Mouse (Mus musculus) embryonic facial prominence, embryonic 11.5 days (tissue): ENCODE results near the gene Gucy1a1. TPM values are rescaled to one million over a fixed set of nuclear protein-coding genes. Genes with fewer than 3 reads are reported as not detected.

Experiments used
- ATAC-seq: fragments of 200-750 bp; cut with Nextera tagmentation; replicated peaks from 2 replicates; pipeline ENCODE4 v1.8.0; 2017; ENCODE audit warnings: low read depth; ENCODE audit not compliant: insufficient number of reproducible peaks, low FRiP score, low TSS enrichment
- DNase-seq: peaks from one replicate; pipeline ENCODE4 v3.0.0-alpha.2; 2015; ENCODE audit warnings: low spot score
- H3K27ac ChIP-seq: fragments of 300-500 bp; sonication (generic); replicated peaks from 2 replicates; pipeline ENCODE4 v1.5.1; 2014; ENCODE audit warnings: mild to moderate bottlenecking, low read depth, low read length, control low read depth
- H3K27me3 ChIP-seq: fragments of 300-500 bp; sonication (generic); 2 replicates; pipeline ENCODE4 v1.6.1; 2014; ENCODE audit warnings: mild to moderate bottlenecking, low read length, moderate library complexity, mixed read lengths; ENCODE audit not compliant: control insufficient read depth, insufficient read depth
- H3K36me3 ChIP-seq: fragments of 300-500 bp; sonication (generic); replicated peaks from 2 replicates; pipeline ENCODE4 v1.6.1; 2014; ENCODE audit warnings: low read depth, mild to moderate bottlenecking, low read length, moderate library complexity, mixed read lengths; ENCODE audit not compliant: control insufficient read depth, insufficient read depth
- H3K4me1 ChIP-seq: fragments of 300-500 bp; sonication (generic); 2 replicates; pipeline ENCODE4 v1.6.1; 2014; ENCODE audit warnings: low read length, mixed read lengths; ENCODE audit not compliant: control insufficient read depth, insufficient read depth
- H3K4me2 ChIP-seq: fragments of 300-500 bp; sonication (generic); 2 replicates; pipeline ENCODE4 v1.6.1; 2014; ENCODE audit warnings: low read depth, mild to moderate bottlenecking, control low read depth, low read length, moderate library complexity
- H3K4me3 ChIP-seq: fragments of 300-500 bp; sonication (generic); 2 replicates; pipeline ENCODE4 v1.5.1; 2014; ENCODE audit warnings: low read depth, low read length, control low read depth
- H3K9ac ChIP-seq: fragments of 300-500 bp; sonication (generic); replicated peaks from 2 replicates; pipeline ENCODE4 v1.6.1; 2014; ENCODE audit warnings: mild to moderate bottlenecking, control low read depth, low read length
- H3K9me3 ChIP-seq: fragments of 300-500 bp; sonication (generic); replicated peaks from 2 replicates; pipeline ENCODE4 v1.6.1; 2016; ENCODE audit warnings: mild to moderate bottlenecking, low read length, inconsistent platforms, mixed read lengths; ENCODE audit not compliant: control insufficient read depth
- WGBS: fragments of 180-500 bp; shearing (Covaris S2); extraction: QIAGEN DNeasy Blood & Tissue Kit; methylation state at CpG from one replicate; pipeline ENCODE4 v1.1.7; 2014; 5-methylcytosine and 5-hydroxymethylcytosine counted together
- polyA plus RNA-seq: library from polyadenylated mRNA; unstranded; fragments of >200 nt; fragmentation: Nextera tagmentation; extraction: Ambion mirVana; gene quantifications from 2 replicates; pipeline ENCODE4 v1.2.1, GENCODE M21; 2014

Gene Gucy1a1
- polyA plus RNA-seq, 1 experiment from 2014 or later: 3.6 TPM

DNA sequence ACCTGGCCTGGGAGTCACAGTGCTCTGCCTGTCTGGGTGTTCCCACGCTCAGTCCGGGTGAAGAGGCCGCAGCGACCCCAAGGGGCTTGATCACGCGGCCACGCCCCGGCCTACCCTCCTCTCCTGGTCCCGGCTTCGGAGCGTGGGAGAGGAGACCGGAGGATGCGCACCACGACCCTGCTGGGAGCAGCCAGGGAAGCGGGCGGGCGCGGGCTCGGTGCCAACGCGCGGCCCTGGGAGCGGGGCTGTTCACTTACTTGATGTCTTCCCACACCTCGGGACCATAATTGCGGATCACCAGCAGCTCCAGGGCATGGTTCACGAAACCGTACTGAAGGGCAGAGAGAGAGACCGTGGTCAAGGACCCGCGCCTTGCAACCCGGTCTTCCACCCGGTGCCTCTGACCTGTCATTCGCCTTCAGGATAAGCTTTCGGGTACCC is 71.8 kb downstream of the Gucy1a1 start:
- Histone ChIP-seq H3K9ac (peak overlapping the region; percentile 22; the same call in 1 of the 2 replicates), H3K4me2 (peak overlapping the region; percentile 83), H3K27ac (no peak overlapping the region), H3K4me3 (peak overlapping the region; percentile 38), H3K36me3 (no peaks in the 10 kb centered on the region), H3K9me3 (no peaks in the 10 kb centered on the region), H3K4me1 (no peaks in the 10 kb centered on the region), H3K27me3 (peaks cover 4% of the 10 kb centered on the region; the same call in 1 of the 2 replicates)
- 0% methylated on average over 34 of the region's 34 CpGs for WGBS
- peak; percentile 40 for DNase-seq
- ATAC-seq: peak; percentile 54

DNA sequence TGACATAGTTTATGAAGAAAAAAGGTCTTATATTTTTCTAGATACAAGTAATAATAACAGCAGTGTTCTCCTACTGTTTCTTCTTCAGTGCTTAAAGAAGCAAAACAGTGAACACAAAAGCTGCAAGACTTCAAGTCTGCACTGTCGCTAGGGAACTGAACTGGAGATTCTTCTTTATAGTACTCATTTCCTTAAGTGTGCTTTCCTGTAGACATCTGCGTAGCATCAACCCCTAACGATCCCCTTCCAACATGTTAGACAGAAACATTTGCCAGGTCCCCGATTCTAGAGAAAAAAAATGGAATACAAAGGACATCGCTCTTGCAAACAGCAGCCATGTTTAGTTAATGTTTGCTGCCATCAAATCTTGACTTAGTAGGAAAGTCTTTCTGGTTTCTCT is 77.8 kb downstream of the Gucy1a1 start:
- WGBS: 80% methylated on average over 5 of the region's 5 CpGs
- H3K27me3 ChIP-seq: no peaks in the 10 kb centered on the region
- no peak overlapping the region for H3K9ac ChIP-seq
- H3K36me3 ChIP-seq: no peaks in the 10 kb centered on the region
- no peak overlapping the region for H3K4me3 ChIP-seq
- H3K27ac ChIP-seq: no peak overlapping the region
- DNase-seq (no peak), ATAC-seq (no peak)
- no peaks in the 10 kb centered on the region for H3K4me1 ChIP-seq
- no peaks in the 10 kb centered on the region for H3K9me3 ChIP-seq
- no peak overlapping the region for H3K4me2 ChIP-seq

DNA sequence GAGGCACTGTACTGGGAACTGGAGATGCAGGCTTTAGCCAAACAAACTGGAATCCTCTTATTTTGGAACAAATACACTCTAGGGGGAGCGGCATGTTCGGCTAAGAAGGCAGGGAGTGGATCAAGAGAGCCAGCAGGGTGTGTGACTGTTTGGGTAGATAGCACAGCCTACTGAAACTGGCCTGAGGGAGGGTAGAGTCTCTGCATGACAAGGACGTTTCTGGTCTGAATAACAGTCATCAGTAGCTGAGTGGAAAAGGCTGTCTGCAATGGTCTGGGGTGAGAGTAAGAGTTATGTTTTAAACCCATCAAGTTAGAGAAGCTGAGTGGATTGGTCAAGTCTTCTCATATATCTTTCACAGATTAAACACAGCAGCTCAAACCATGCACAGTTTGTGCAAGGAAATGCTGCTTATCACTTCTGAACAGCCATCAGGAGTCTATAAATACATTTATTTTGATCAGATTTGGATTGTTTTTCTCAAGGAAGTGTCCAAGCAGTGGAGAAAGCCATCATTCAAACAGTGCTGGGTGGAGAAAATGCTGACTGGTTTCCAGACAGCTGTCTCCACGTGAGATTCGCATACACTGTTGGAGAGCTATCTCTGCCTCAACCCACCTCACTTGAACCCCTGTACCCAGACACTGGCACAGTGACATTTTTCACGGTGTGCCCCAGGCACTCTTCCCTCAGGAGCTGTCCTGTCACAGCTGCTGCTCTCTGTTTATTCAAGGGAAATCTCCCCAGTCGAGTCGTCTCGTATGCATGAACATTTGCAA is 84.0 kb downstream of the Gucy1a1 start:
- no peak overlapping the region for H3K4me3 ChIP-seq
- no peak overlapping the region for H3K4me2 ChIP-seq
- H3K9ac ChIP-seq: no peak overlapping the region
- no peak overlapping the region for H3K27ac ChIP-seq
- no peaks in the 10 kb centered on the region for H3K4me1 ChIP-seq
- no peaks in the 10 kb centered on the region for H3K9me3 ChIP-seq
- no peaks in the 10 kb centered on the region for H3K36me3 ChIP-seq
- no peaks in the 10 kb centered on the region for H3K27me3 ChIP-seq
- ATAC-seq (no peak), DNase-seq (no peak)
- 39% methylated on average over 9 of the region's 9 CpGs for WGBS

DNA sequence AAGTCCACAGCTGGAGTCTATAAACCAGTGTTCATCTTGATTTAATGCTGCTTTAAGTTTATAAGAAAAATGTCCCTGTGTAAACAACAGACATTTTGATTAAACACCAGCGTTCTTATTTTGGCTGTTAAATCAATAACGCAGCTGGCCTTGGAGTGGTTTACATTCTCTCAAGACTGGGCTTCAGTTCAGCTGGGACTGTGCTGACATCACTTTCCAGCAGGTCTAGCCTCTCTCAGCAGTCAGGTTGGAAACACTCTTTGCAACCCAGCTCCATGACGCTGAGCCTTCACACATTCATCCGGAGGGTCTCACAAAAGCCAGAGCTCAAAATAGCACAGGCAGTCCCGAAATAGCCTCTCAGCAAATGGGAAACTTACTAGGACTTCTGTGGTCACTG is 88.4 kb downstream of the Gucy1a1 start:
- Histone ChIP-seq H3K4me3 (no peak overlapping the region), H3K4me1 (no peaks in the 10 kb centered on the region; the same call in 1 of the 2 replicates), H3K36me3 (no peaks in the 10 kb centered on the region), H3K27ac (no peak overlapping the region), H3K9ac (no peak overlapping the region), H3K27me3 (no peaks in the 10 kb centered on the region), H3K9me3 (no peaks in the 10 kb centered on the region), H3K4me2 (no peak overlapping the region)
- WGBS: 61% methylated on average over 5 of the region's 5 CpGs
- ATAC-seq: no peak
- DNase-seq: no peak

DNA sequence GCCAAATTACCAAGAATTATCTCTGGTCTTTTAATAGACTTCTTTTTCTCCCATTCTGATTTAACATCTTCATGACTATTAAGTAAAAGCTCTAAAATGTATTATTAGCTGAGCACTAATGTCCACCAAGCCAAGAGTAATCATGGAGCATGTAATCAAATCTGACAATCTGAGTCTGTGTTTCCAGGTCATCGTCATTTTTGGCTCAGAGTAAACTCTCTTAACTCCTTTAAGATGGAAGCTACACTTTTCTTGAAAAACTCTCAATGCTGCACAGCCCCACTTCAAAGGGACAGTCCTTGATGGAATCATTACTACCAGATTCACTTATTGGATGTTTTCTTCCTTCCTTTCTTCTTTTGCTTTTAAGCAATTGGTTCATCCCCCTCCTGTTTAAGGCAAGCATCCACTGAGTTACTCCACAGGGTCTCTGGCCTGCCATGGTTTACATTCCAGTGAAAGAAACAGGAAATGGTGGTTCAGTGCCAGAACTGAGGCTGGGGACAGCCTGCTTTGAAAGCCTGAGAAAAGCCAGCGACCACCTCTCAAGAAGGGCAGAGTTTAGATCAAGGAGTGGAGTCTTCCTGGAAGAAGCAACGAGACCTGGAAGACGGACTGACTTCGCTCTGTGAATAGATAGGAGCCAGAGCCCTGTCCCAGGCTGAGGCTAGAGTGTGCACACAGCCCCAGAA is 91.2 kb downstream of the Gucy1a1 start:
- Histone ChIP-seq H3K9ac (no peak overlapping the region), H3K36me3 (no peaks in the 10 kb centered on the region), H3K27ac (no peak overlapping the region), H3K4me2 (no peak overlapping the region), H3K9me3 (no peaks in the 10 kb centered on the region), H3K4me1 (no peaks in the 10 kb centered on the region; the same call in 1 of the 2 replicates), H3K27me3 (no peaks in the 10 kb centered on the region), H3K4me3 (no peak overlapping the region)
- DNase-seq (peak; percentile 23), ATAC-seq (no peak)
- WGBS: 55% methylated on average over 5 of the region's 5 CpGs

DNA sequence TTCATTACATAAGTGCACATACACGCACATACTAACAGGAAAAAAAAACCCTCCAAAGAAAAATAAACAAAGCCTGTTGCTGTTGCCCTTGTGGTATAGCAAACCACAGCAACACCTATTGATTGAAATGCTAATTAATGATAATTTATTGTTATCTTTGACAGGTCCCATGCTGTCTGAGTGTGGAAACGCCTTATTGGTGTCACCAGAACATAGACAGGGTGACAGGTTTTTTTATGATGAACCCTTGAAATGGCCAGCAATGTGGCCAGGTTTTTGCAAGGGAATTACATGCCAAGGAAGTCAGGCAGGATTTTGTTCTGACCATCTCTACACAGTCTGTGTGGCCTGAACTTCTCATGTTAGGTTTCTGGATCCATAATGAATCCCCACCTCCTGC is 93.6 kb downstream of the Gucy1a1 start:
- Histone ChIP-seq H3K27me3 (no peaks in the 10 kb centered on the region), H3K36me3 (no peaks in the 10 kb centered on the region), H3K4me3 (no peak overlapping the region), H3K27ac (no peak overlapping the region), H3K4me2 (no peak overlapping the region), H3K4me1 (no peaks in the 10 kb centered on the region; the same call in 1 of the 2 replicates), H3K9ac (no peak overlapping the region), H3K9me3 (no peaks in the 10 kb centered on the region)
- 62% methylated on average over 2 of the region's 2 CpGs for WGBS
- no peak for DNase-seq
- ATAC-seq: no peak

DNA sequence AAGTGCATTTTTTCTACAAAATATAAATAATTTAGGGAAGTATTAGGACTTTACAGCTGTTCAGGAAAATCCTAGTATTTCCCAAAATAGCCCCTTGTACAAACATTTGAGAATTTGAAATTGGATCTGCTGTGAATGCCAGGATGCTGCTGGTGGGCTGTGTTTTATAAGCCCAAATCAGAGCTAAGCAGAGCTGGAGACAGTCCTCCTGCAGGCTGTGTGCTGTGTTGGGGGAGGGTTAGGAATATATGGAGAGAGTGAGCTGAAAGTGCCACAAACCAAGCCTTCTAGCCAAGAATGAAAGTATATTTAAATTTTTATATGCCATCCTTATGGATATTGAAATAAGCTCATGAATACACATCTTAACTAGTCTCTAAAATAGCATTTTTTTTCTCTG is 94.1 kb downstream of the Gucy1a1 start:
- ATAC-seq: no peak
- H3K4me2 ChIP-seq: no peak overlapping the region
- H3K4me1 ChIP-seq: no peaks in the 10 kb centered on the region; the same call in 1 of the 2 replicates
- no peaks in the 10 kb centered on the region for H3K9me3 ChIP-seq
- no peaks in the 10 kb centered on the region for H3K36me3 ChIP-seq
- peak; percentile 59 for DNase-seq
- no peaks in the 10 kb centered on the region for H3K27me3 ChIP-seq
- no peak overlapping the region for H3K27ac ChIP-seq
- no peak overlapping the region for H3K9ac ChIP-seq
- H3K4me3 ChIP-seq: no peak overlapping the region

DNA sequence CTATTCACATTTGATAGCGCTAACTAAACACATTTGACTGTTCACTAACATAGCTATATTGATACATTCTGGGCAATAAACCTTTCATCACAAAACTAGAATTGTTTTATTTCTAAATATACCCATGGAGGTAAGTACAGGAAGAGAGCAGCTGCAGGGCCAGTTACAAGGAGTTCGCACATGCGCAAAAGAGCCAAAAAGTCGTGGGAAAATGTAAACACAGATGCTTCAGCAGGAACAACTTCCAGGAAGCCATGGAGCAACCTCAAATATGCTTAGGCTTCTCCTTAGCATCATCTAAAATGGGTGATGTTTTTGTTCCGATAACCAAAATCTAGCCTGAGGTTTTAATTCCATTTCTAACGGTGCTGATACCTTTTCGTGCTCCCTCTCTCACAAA is 96.9 kb downstream of the Gucy1a1 start:
- ATAC-seq: no peak
- Histone ChIP-seq H3K27me3 (no peaks in the 10 kb centered on the region), H3K4me3 (no peak overlapping the region), H3K36me3 (no peaks in the 10 kb centered on the region), H3K9ac (no peak overlapping the region), H3K9me3 (no peaks in the 10 kb centered on the region), H3K4me1 (no peaks in the 10 kb centered on the region), H3K4me2 (no peak overlapping the region), H3K27ac (no peak overlapping the region)
- DNase-seq: no peak
- 61% methylated on average over 7 of the region's 7 CpGs for WGBS
